In the genomic region with DNA sequence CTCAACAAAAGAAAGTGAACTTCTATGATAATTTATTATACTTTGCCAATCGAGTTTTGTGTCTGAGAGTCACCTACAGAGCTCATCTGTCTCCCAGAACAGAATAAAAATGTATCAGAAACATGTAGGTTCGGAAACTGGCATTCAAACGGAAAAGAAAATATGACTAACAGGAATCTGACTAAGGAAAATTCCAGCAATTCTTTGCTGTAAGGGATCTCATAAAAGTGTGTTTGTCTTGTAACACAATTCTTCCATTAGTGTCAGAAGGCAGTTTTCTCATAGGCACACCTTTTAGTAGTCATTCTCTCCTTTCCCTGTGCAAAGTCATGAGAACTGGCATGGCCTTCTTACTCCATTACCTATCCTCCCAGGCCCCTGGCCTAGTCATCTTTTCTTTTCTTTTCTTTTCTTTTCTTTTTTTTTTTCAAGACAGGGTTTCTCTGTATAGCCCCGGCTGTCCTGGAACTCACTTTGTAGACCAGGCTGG, we compare ENCODE assay signal across 16 mouse cellular contexts.
"Had no signal": no experiment of that assay in that cellular context is flagged by ENCODE, and none has a peak within 500 bp of the region (broad histone marks: within the 10 kb centered on the region; RNA-seq: fewer than 3 reads in every experiment).

No protein-coding gene starts in this region.

- H3K36me3 ChIP-seq: liver, embryonic 13.5 days; midbrain, embryonic 10.5 days; midbrain, embryonic 13.5 days had no signal

- H3K9me3 ChIP-seq: liver, embryonic 13.5 days; megakaryocyte, embryonic 14.5 days; midbrain, embryonic 10.5 days; midbrain, embryonic 13.5 days had no signal

- H3K4me1 ChIP-seq: liver, embryonic 13.5 days; megakaryocyte, embryonic 14.5 days; midbrain, embryonic 10.5 days; midbrain, embryonic 13.5 days had no signal

- H3K27ac ChIP-seq: kidney, postnatal 0 days; left cerebral cortex, adult 2 months; liver, embryonic 13.5 days; midbrain, embryonic 10.5 days; midbrain, embryonic 13.5 days; stomach, postnatal 0 days had no signal

- ATAC-seq: midbrain, embryonic 13.5 days; midbrain, embryonic 16.5 days had no signal

- DNase-seq: kidney, postnatal 36 days; layer of hippocampus, postnatal 36 days; liver, embryonic 13.5 days; lung, adult 2 months; right cerebral cortex, postnatal 14 days; right cerebral cortex, postnatal 4 days; thymus, adult 2 months; thymus, postnatal 14 days; thymus, postnatal 4 days had no signal

- H3K9ac ChIP-seq: liver, embryonic 13.5 days; midbrain, embryonic 13.5 days had no signal

- H3K4me3 ChIP-seq: left cerebral cortex, adult 2 months; liver, embryonic 13.5 days; megakaryocyte, embryonic 14.5 days; midbrain, embryonic 10.5 days; midbrain, embryonic 13.5 days had no signal

- H3K4me2 ChIP-seq: liver, embryonic 13.5 days; midbrain, embryonic 13.5 days had no signal

- H3K27me3 ChIP-seq: liver, embryonic 13.5 days; megakaryocyte, embryonic 14.5 days; midbrain, embryonic 13.5 days had no signal
